Mouse (Mus musculus): ENCODE measurements at regions not wholly inside any gene's neighbourhood (a gene's known extent, or its start where the extent isn't known, plus 50 kb on each side); places are given as distances from the start of the nearest gene placed in this dataset.

- TF ChIP-seq CTCF (IDR thresholded peaks at IDR 0.05; ENCODE audit: borderline replicate concordance, control insufficient read depth, extremely low read depth, insufficient read depth, low read length, poor library complexity) (no peak), POLR2A (IDR thresholded peaks at IDR 0.05; ENCODE audit: control insufficient read depth, extremely low read depth, insufficient read depth, low read length, poor library complexity) (no peak)
Observed at GRCm38 (mm10) chr7:137684826-137685225, 247.4 kb downstream of the Glrx3 start.
